Mouse (Mus musculus) urinary bladder, postnatal 14 days (tissue): Measurements from ENCODE around the gene Glis3.

Source experiments
- DNase-seq: peaks from one replicate; pipeline ENCODE4 v3.0.0; 2021; ENCODE audit warnings: low spot score

The Glis3 gene

DNA sequence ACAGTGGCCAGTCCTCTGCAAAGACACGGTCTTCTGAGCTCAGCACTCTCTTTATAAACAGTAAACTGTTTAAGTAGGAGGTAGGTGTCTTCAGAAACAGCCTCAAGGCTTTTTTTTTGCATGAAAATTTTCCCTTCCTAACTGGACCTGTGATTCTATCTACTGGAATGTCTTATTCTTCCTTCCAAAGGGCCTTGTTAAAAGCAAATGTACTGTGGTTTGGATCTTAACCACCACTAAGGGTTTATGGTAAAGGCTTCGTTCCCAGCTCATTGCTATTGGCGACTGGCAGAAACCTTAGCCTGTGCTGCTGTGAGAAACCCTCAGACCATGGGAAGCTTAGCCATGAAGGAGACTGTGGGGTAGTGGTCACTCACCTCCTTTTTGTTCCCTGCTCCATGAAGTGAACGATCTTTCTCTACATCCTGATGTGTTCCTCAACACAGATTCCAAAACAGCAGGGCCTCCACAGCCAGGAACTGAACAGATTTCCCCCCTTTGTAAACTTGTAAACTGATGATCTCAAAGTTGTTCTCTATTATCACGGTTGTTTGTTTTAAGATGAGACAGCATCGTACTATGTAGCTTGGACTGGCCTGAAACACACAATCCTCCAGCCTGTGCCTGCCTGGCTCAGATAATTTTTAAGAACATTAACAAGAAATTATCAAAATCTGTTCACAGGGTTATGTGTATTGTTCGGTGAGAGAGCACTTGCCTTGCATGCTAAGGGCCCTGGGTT lies 88.0 kb downstream of the Glis3 start:
- DNase-seq = no peak

- no peak for DNase-seq
These were observed 99.4 kb downstream of the Glis3 start for GRCm38 (mm10) chr19:28580499-28580898.

DNA sequence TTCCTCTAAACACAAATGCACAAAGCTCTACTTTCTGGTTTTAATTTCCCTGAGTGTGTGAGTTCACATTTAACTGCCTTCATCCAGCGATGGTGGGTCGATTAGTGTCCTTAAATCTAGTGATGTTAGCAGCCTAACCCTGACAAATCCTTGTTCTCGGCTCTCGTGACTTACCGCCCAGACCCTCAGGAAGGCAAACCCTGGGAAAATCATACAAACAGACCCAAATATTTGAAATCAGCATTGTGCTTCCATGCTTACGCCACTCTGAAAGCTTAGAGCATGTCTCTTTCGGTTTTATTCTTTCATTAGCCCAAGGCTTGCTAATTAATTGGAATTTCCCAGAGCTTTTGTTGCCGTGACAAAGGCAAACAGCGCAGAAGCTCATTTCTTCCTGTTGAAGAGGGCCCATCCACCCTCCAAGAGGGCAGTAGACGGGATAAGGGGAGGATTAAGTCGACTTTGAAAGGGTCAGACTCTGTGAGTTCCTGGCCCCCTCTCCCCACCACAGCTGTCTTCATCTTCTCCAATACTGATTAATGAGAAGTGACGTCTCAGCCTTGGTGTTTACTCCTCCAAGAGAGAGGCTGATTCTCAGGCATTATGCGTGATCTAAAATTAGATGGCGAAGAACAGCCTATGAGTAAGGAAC lies 100.0 kb downstream of the Glis3 start:
- DNase-seq = no peak

DNA sequence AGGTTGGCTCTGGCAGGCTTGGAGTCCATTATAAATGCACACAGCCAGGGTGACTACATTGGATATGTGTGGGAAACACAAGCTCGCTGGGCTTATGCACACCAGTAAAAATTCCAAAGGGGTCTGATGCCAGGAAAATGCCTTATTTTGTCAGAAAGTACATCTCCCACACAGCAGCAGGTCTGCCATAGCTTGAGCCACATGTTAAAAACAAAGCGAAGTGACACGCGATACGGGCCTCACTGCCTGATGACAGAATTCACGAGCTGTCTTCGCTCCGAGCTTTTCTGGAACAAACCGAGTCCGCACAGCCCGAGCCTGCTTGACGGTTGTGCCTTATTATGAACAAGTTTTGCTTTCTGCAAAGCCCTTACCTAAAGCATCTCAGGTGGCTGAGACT lies 102.9 kb downstream of the Glis3 start:
- no peak for DNase-seq

- no peak for DNase-seq
These were observed 103.3 kb downstream of the Glis3 start for GRCm38 (mm10) chr19:28576619-28577018.

- DNase-seq = no peak
These were observed 106.2 kb downstream of the Glis3 start for GRCm38 (mm10) chr19:28573641-28574040.

DNA sequence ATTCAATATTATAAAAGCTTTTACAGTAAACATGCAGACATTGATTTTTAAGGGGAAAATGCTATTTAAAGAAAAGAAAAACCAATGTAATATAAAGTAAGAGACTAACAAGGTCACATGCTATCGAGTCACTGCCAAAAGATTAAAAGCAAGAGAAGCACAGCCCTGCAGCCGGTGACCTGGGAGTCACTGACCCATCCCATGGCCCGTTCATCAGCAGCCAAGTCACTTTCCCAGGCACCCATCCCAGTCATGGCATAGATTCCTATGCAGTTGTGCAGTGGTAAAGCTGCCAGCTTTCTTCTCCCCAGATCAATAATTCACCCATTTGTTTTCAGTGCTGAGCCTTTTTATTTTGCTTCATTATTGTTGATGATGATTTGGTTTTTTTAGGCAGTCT lies 110.0 kb downstream of the Glis3 start:
- DNase-seq = no peak

GRCm38 (mm10) chr19:28567100-28567499 lies 112.8 kb downstream of the Glis3 start:
- no peak for DNase-seq

DNA sequence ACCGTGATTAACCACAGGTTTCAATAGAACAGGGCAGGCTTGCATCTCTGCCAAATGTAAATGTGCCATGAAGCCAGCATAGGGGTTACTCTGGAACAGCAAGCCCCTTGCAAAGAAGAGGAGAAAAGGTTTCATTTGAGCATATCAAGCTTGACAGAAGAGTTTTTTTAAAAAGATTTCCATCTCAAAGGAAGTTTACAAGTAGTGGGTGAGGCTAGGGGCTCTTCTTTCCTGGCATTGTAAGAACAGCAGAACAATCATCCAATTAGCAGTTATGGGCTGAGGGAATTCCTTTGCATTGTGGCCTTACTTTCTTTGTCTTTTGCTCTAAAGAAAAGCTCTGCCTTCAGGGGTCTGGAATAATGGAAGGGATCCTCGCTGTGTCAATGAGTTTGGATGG lies 113.3 kb downstream of the Glis3 start:
- no peak for DNase-seq

GRCm38 (mm10) chr19:28561697-28562002 lies 118.2 kb downstream of the Glis3 start:
- DNase-seq = no peak

GRCm38 (mm10) chr19:28560801-28561696 lies 118.8 kb downstream of the Glis3 start:
- DNase-seq = no peak

- DNase-seq = no peak
These were observed 120.0 kb downstream of the Glis3 start for GRCm38 (mm10) chr19:28559836-28560235.

- no peak for DNase-seq
These were observed 120.5 kb downstream of the Glis3 start for GRCm38 (mm10) chr19:28559400-28559799.

GRCm38 (mm10) chr19:28558661-28559060 lies 121.2 kb downstream of the Glis3 start:
- DNase-seq = peak; percentile 11

- no peak for DNase-seq
These were observed 122.1 kb downstream of the Glis3 start for GRCm38 (mm10) chr19:28557559-28558328.

- DNase-seq = no peak
These were observed 124.5 kb downstream of the Glis3 start for GRCm38 (mm10) chr19:28555181-28555929.

GRCm38 (mm10) chr19:28550611-28551010 lies 129.3 kb downstream of the Glis3 start:
- DNase-seq = no peak

DNA sequence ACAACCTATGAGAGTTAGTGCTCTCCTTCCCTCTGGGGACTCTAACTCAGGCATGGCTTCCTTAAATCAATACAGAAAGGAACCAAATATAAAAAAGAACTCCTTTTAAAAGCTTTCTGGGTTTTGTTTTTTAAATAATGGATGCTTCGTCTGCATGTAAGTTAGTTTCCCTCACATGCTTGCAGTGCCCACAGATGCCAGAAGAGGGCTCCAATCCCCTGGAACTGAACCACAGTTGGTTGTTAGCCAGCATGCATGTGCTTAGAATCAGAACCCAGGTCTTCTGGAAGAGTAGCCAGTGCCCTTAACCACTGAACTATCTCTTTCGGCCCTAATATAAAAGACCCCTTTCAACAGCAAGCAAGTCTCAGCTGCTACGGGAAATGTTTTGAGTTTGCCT lies 132.9 kb downstream of the Glis3 start:
- no peak for DNase-seq

DNA sequence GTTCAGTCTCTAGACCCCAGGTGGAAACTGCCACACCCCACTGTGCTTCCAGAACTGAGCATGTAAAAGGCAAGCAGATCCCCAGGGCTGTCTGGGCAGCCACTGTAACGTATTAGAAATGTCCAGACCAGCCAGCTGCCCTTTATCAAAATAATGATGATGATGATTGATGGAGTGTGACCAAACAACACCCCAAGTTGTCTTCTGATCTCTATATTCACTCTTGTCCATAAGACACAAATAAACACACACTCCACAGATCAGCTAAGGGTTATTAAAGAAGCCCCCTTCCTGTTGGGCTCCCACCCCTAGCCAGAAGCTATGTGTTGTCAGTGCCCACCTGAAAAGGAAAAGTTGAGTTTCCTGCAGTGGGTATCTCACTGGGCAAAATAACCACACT lies 134.4 kb downstream of the Glis3 start:
- DNase-seq = no peak

DNA sequence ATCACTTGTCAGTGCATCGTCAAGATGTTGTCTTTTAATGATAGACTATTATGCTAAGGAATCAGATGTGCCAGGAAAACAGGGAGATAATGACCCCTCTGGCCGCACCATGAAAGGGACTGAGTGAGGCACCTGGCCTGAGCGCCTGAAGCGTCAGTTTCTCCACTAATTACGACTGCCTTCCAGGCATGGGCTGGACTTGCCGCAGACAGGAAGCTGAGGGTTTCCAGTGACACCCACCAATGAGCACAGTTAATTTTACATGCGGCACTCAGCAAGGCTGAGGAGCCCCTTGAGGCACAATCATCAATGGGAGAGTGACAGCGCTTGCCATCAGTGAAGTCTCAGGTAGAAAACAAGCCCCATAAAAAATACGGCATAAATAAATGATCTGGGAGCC lies 141.1 kb downstream of the Glis3 start:
- DNase-seq = no peak

- no peak for DNase-seq
These were observed 144.9 kb downstream of the Glis3 start for GRCm38 (mm10) chr19:28534964-28535363.
